Mouse (Mus musculus): ENCODE measurements at regions not wholly inside any gene's neighbourhood (a gene's known extent, or its start where the extent isn't known, plus 50 kb on each side); places are given as distances from the start of the nearest gene placed in this dataset.

- TF ChIP-seq CTCF (IDR thresholded peaks at IDR 0.05; ENCODE audit: low read depth) (no peak), EP300 (IDR thresholded peaks at IDR 0.05; ENCODE audit: low read depth) (no peak)
These were observed 138.2 kb downstream of the Dhx15 start for GRCm38 (mm10) chr5:52052072-52052465.
